Mouse (Mus musculus): Measurements from ENCODE around the gene Eif2a.

Eif2a gene

GRCm38 (mm10) chr3:58525652-58526407, at the start of gene Eif2a, which contains the start of gene Serp1:
TSS of gene Eif2a (plus strand) at chr3:58525821.
TSS of gene Serp1 (minus strand) at chr3:58525892.
- DNase-seq (ENCODE audit: low spot score), result peak; percentile 97

DNA sequence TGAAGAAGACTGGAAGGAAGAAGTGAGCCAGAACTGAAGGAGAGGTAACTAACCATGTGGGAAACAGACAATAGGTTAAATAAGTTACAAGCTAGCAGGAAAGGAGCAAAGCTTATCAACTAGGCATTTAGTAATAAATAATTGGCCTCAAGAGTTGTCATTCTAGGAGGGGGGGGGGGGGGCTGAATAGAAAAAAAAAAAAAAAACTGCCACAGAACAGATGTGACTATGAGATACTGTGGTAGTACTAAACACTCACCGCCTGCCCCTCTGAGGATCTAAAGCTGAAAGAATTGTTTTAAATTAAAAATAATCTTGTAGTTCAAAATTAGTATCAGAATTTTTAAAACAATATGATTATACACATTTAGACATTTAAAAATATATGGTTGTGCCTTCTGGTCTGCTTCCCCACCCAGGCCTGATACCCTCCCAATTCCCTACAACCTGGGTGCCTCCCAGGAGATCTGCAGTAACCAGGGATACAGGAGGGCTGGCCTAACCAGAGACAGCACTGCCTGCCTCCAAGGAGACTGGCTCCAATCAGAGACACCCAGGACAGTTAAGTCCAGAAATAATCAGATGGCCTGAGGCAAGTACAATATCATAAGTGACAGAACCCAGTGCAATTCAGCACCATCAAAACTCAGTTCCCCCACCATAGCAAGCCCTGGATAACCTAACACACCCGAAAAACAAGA, 46.7 kb upstream of the Eif2a start:
- no peak for DNase-seq (ENCODE audit: low spot score)

GRCm38 (mm10) chr3:58485883-58486282, 39.7 kb upstream of the Eif2a start:
- DNase-seq (ENCODE audit: low spot score), result peak; percentile 6

- DNase-seq (ENCODE audit: low spot score), result no peak
Observed at GRCm38 (mm10) chr3:58487121-58487520, 38.5 kb upstream of the Eif2a start.

DNA sequence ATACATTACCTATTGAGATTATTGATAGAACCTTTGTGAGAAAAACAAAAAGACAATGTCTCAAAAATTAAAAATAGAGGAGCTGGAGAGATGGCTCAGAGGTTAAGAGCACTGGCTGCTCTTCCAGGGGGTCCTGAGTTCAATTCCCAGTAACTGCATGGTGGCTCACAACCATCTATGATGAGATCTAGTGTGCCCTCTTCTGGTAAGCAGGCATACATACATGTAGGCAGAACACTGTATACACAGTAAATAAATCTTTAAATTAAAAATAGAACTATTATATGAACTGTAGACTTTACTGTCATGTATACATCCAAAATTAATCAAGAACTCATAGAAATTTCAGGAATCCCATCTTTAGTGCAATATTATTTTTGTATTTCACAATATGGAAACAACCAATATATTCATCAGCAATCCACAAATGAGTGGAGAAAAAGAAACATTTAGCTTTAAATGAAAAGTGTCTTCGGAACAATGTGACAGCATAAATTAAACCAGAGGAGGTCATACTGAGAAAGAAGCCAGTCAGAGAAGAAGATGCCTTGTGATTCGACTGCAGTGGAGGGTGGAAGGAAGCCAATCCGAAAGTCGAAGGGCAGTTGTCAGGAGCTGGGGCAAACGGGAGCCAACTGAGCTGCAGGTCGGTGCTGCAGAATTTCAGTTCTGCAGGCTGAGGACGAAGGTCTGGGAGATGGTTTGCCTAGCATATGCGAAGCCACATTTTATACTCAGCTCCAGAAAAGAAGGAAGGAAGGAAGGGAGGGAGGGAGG, 37.4 kb upstream of the Eif2a start:
- DNase-seq (ENCODE audit: low spot score), result no peak

GRCm38 (mm10) chr3:58490787-58491186, 34.8 kb upstream of the Eif2a start:
- peak; percentile 43 for DNase-seq (ENCODE audit: low spot score)

DNA sequence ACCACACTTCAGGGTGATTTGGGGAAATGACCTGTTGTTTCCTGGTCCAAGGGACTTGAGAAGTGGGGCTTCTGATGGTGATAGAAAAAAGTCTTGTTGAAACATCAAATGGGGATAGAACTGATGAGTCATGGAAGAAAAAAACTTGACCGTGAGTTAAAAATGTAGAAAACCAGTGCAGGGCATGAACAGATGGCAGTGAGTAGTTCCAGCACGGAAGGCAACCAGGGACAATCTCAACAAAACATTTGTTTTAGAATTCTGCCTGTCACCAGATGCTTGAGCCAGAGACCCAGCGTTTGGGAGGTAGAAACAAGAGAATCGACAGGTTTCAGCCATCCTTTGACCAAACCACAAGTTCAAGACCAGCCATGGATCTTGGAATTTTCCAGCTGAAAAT, 32.0 kb upstream of the Eif2a start:
- DNase-seq (ENCODE audit: low spot score), result no peak

- DNase-seq (ENCODE audit: low spot score), result no peak
Observed at GRCm38 (mm10) chr3:58501961-58502360, 23.7 kb upstream of the Eif2a start.

DNA sequence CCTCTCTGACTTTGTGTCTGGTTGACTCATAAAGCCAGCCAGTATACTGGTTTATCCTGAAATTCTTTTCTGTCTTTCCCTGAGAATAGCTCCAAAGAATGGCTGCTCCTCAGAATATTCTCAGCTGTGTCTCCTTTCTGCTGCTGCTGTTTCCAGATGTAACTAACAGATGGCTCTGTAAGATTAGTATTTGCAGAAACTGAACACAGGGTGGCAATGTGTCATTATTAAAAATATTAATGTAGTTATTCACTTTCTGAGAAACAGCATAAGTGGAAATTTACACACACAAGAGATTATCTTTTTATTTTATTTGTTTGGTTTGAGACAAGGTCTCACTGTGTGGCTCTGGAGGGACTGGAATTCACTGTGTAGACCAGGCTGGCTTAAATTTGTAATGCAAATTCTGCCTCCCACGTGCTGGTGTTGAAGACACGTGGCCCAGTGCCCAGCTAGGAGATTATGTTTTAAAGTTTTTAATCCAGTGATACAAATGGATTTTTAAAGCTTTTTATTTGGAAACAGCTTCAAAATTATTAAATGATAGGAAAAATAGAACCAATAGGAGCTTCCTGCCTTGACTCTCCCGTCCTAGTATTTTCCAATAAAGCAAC, 21.8 kb upstream of the Eif2a start:
- DNase-seq (ENCODE audit: low spot score), result no peak

DNA sequence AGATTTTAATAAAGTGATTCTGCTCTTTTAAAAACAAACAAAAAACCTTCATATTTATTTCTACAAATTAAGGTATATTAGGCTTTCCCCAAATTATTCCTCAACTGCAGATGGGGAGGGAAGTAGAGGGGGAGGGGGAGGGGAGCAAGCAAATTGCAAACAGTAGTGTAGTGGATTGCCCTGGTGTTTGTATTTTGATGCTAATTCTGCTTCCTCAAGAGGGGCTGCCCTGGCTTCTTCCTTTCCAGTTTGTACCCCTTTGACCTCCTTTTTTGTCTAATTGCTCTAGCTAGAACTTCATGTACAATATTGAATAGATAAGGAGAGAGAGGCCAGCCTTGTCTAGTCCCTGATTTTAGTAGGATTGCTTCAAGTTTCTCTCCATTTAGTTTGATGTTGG, 20.9 kb upstream of the Eif2a start:
- no peak for DNase-seq (ENCODE audit: low spot score)

- no peak for DNase-seq (ENCODE audit: low spot score)
Observed at GRCm38 (mm10) chr3:58508020-58508750, 17.4 kb upstream of the Eif2a start.

DNA sequence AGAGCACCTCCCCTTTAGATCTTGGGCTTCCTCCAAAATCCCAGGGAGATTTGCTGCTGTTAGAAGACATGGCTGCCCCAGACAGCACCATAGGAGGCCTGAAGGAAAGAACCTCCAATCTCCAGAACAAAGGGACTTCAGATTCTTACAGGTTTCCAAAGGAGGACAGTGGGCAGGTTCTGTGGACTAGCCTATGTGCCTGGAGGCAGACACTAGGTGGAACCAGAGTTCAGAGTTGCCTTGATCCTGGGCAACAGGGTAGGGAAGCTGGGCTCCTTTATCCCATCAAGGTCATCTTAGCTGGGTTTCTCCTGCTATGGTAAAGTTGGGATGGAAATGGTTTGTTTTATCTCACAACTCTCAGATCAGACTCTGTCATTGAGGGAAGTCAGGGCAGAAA, 14.0 kb upstream of the Eif2a start:
- DNase-seq (ENCODE audit: low spot score), result peak; percentile 8

DNA sequence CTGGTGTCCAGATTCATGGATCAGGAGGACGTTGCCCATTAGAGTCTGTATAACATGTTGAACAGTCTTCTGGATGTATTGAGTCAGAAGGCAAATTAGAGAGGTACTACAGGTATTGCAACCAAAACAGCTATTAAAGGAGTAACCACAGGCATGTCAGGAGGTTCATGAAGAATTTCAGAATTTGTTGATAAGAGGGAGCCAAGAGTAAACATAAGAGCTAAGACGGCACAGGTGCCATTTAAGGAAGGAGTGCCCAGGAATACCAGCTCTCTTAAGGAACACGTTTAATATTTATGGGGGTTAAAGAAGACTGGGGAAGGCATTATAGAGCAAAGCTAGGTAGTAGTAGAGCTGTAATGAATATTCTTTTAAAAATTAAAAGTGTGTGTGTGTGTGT, 12.9 kb upstream of the Eif2a start:
- DNase-seq (ENCODE audit: low spot score), result no peak

- DNase-seq (ENCODE audit: low spot score), result no peak
Observed at GRCm38 (mm10) chr3:58513483-58513882, 12.1 kb upstream of the Eif2a start.

- no peak for DNase-seq (ENCODE audit: low spot score)
Observed at GRCm38 (mm10) chr3:58515947-58516601, 9.5 kb upstream of the Eif2a start.

GRCm38 (mm10) chr3:58516602-58516976, 9.0 kb upstream of the Eif2a start:
- no peak for DNase-seq (ENCODE audit: low spot score)

DNA sequence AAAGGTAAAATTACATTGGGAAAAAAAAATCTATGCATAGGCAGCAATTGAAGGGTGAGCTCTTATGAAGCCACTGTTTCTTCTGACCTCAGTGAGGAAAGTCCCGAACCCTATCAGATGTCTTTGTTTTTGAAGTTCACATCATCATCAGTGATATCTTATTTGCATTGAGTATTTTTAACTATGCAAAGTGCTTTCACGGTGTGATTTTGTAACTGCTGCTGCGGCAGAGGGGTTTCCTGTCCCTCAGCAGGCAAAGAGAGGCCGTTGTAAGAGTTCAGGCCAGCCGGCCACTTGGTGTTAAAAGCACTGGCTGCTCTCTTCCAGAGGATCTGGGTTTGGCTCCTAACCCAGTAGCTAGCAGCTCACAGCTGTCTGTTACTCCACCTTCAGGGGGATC, 8.4 kb upstream of the Eif2a start:
- DNase-seq (ENCODE audit: low spot score), result no peak

- DNase-seq (ENCODE audit: low spot score), result no peak
Observed at GRCm38 (mm10) chr3:58517800-58518199, 7.8 kb upstream of the Eif2a start.

- DNase-seq (ENCODE audit: low spot score), result no peak
Observed at GRCm38 (mm10) chr3:58518962-58519361, 6.7 kb upstream of the Eif2a start.

DNA sequence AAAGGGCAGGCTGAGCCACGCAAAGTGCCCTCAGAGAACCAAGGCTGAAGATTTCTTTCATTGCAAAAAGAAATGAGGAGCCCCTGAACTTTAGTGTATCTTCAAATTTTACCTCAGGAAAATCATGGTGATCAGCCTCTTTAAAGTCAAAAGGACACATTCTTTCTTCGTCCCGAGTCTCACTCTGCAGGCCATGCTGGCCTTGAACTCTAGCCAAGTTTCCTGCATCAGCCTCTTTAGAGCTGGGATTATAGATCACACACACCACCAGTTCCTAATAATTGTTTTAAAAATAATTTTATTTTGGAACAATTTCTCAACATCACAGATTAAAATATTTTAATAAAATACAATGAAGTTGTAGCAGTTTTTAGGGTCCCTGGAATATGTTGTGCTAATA, 6.1 kb upstream of the Eif2a start:
- no peak for DNase-seq (ENCODE audit: low spot score)

GRCm38 (mm10) chr3:58520286-58520685, 5.3 kb upstream of the Eif2a start:
- DNase-seq (ENCODE audit: low spot score), result no peak

Data from retina, embryonic 14.5 days (tissue).